Mouse (Mus musculus) midbrain, embryonic 16.5 days (tissue): ENCODE data around the gene Trmt10a. TPM values are rescaled to one million over a fixed set of nuclear protein-coding genes. Genes with fewer than 3 reads are reported as not detected.

ENCODE experiments used
- ATAC-seq: fragments of 200-750 bp; cut with Nextera tagmentation; 2 replicates; pipeline ENCODE4 v1.8.0; 2017; ENCODE audit warnings: moderate TSS enrichment
- H3K27ac ChIP-seq: fragments of 300-500 bp; sonication (generic); 2 replicates; pipeline ENCODE4 v1.5.1; 2014; ENCODE audit warnings: mild to moderate bottlenecking, low read length, mixed read lengths
- H3K27me3 ChIP-seq: fragments of 300-500 bp; sonication (generic); 2 replicates; pipeline ENCODE4 v1.6.1; 2014; ENCODE audit warnings: low read depth, low read length, mixed read lengths; ENCODE audit not compliant: control insufficient read depth, insufficient read depth
- H3K36me3 ChIP-seq: fragments of 300-500 bp; sonication (generic); 2 replicates; pipeline ENCODE4 v1.6.1; 2014; ENCODE audit warnings: mild to moderate bottlenecking, low read length, moderate library complexity, mixed read lengths; ENCODE audit not compliant: control insufficient read depth, insufficient read depth
- H3K4me1 ChIP-seq: fragments of 300-500 bp; sonication (generic); 2 replicates; pipeline ENCODE4 v1.6.1; 2014; ENCODE audit warnings: mild to moderate bottlenecking, low read length, mixed read lengths; ENCODE audit not compliant: control insufficient read depth, insufficient read depth
- H3K4me2 ChIP-seq: fragments of 300-500 bp; sonication (generic); 2 replicates; pipeline ENCODE4 v1.6.1; 2014; ENCODE audit warnings: mild to moderate bottlenecking, low read length, mixed read lengths
- H3K4me3 ChIP-seq: fragments of 300-500 bp; sonication (generic); 2 replicates; pipeline ENCODE4 v1.5.1; 2014; ENCODE audit warnings: low read depth, mild to moderate bottlenecking, low read length, moderate library complexity, mixed read lengths
- H3K9ac ChIP-seq: fragments of 300-500 bp; sonication (generic); 2 replicates; pipeline ENCODE4 v1.6.1; 2014; ENCODE audit warnings: low read depth, low read length, mixed read lengths
- H3K9me3 ChIP-seq: fragments of 300-500 bp; sonication (generic); replicated peaks from 2 replicates; pipeline ENCODE4 v1.6.1; 2014; ENCODE audit warnings: mild to moderate bottlenecking, low read length, mixed read lengths; ENCODE audit not compliant: control insufficient read depth, poor library complexity, severe bottlenecking
- WGBS: fragments of 180-500 bp; shearing (Covaris S2); extraction: QIAGEN DNeasy Blood & Tissue Kit; methylation state at CpG from one replicate; pipeline ENCODE4 v1.1.7; 2014; 5-methylcytosine and 5-hydroxymethylcytosine counted together
- polyA plus RNA-seq: library from polyadenylated mRNA; unstranded; fragments of >200 nt; fragmentation: Nextera tagmentation; extraction: Ambion mirVana; gene quantifications from 2 replicates; pipeline ENCODE4 v1.2.1, GENCODE M21; 2015

The Trmt10a gene
- polyA plus RNA-seq, 1 experiment from 2014 or later, result 7.9 TPM

DNA sequence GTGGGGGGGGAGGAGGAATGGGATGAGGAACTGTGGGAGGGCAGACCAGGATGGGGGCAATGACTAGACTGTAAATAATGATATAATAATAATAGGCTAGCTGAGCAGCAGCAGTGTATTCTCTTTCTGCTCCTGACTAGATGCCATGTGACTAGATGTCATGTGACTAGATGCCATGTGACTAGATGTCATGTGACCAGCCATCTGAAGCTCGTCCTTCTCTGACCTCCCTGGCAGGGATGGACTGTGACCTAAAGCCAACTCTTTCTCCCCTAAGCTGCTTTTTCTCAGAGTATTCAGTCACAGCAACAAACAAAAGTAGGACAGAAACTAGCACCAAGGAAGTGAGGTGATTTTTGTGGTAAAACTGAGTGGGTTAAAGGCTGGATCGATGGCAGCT is 38.8 kb downstream of the Trmt10a start:
- Histone ChIP-seq H3K9ac (no peak overlapping the region), H3K4me2 (no peak overlapping the region), H3K9me3 (no peaks in the 10 kb centered on the region), H3K4me1 (no peaks in the 10 kb centered on the region), H3K27me3 (no peaks in the 10 kb centered on the region), H3K36me3 (no peaks in the 10 kb centered on the region), H3K4me3 (no peak overlapping the region), H3K27ac (no peak overlapping the region)
- 81% methylated on average over 2 of the region's 2 CpGs for whole genome bisulfite sequencing
- ATAC-seq, result no peak

DNA sequence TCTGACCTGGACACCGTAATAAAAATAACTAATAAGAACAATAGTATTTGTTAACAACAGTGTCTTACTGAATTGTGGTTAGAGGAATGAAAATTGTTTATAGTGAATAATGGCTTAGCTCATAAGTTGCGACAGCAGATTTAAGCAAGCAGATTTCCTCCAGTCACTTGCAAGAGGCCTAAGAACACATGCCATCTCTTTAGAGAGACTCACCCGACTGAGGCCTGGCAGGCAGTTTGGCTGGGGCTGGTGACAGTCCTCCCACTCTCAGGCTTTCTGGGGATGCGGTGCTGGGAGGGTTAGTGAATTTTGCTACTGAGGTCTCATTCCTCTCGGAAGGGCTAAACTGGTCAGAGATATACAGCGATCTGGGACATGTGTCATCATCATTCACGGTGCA is 40.1 kb downstream of the Trmt10a start:
- ATAC-seq, result no peak
- H3K9me3 ChIP-seq, result no peaks in the 10 kb centered on the region
- 95% methylated on average over 7 of the region's 7 CpGs for WGBS
- no peaks in the 10 kb centered on the region for H3K4me1 ChIP-seq
- H3K4me2 ChIP-seq, result no peak overlapping the region
- H3K27me3 ChIP-seq, result no peaks in the 10 kb centered on the region
- H3K9ac ChIP-seq, result no peak overlapping the region
- no peak overlapping the region for H3K27ac ChIP-seq
- H3K4me3 ChIP-seq, result no peak overlapping the region
- no peaks in the 10 kb centered on the region for H3K36me3 ChIP-seq

DNA sequence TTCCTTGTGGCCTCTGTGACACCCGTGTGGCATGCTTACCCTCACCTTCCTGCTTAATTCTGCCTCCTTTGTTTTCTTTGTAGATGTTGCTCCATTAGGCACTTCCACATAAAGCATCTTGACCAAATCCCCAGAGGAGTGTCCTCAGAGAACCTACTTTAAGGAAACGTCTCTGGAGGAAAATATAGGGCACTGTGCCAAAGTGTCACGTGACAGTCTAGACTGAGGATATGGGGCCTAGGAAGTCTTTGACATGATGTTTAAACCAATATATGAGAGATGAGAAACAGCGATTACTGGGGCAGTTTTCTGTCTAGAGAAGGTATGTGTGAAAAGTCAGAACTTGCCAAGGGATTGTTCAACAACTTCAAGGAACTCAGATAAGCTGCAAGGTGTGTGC is 42.0 kb downstream of the Trmt10a start:
- Histone ChIP-seq H3K9ac (no peak overlapping the region), H3K27me3 (no peaks in the 10 kb centered on the region), H3K4me1 (no peaks in the 10 kb centered on the region), H3K27ac (no peak overlapping the region), H3K4me3 (no peak overlapping the region), H3K36me3 (no peaks in the 10 kb centered on the region), H3K9me3 (no peaks in the 10 kb centered on the region), H3K4me2 (no peak overlapping the region)
- ATAC-seq, result no peak
- 73% methylated on average over 4 of the region's 4 CpGs for WGBS

DNA sequence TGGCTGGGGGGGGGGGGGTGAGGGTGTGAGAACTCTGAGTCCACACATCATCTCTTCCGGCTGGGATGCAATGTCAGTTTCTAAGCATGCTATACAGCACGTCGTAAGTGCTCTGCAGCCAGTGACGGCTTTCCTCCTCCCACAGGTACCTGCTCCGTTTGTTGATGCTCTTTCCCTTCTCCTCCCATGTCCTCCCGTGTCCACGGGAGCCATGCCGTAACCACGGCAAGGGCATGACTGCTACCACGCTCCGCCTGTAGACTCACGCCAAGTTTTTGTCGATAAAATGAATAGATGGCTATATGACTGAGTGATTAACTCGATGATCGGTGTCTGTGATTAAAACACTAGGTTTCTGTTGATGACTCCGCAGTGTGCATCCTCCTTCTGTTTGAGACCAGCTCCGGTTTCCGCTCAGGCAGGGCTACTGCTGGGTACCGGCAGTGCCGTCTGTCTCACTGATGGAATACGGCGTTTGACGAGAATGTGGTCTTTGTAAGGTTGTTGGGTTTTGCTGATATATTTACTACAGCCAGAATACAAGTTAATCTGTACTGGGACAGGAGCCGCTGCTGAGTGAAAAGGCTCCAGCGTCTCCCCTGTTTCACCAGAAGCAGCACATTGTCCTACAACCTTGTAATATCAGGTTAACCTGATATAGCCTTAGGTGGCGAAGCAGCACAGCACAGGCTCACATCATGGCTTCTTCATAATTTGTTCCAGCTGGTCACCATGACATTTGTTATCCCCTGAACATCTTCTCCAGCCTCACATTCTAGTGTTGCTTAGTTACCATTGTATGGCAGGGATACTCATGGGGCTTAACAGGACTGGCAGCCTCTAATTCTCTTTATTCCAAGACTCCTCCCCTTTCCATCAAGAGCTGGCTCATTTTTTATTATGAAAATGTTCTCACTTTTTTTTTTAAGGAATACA is 43.0 kb downstream of the Trmt10a start:
- peak; percentile 71; the same call in 1 of the 2 replicates for ATAC-seq
- no peak overlapping the region for H3K4me3 ChIP-seq
- no peak overlapping the region for H3K27ac ChIP-seq
- no peak overlapping the region for H3K9ac ChIP-seq
- no peaks in the 10 kb centered on the region for H3K4me1 ChIP-seq
- no peaks in the 10 kb centered on the region for H3K27me3 ChIP-seq
- no peaks in the 10 kb centered on the region for H3K36me3 ChIP-seq
- WGBS, result 79% methylated on average over 26 of the region's 26 CpGs
- no peak overlapping the region for H3K4me2 ChIP-seq
- H3K9me3 ChIP-seq, result no peaks in the 10 kb centered on the region

DNA sequence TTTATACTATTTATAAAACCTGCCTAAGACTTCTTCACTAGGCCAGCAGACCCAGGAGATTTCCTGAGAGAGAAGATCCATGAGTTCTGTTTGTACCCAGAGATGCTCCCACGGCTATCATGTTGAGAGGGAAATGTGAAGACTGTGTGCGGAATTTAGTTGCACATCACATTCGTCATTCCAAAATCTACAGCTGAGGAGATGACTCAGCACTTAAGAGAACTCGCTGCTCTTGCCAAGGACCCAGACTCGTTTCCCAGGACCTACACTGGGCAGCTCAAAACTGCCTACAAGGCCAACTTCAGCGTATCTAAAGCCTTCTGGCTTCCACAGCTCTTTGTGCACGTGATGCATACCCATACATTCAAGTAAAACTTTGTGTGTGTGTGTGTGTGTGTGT is 49.0 kb downstream of the Trmt10a start:
- Histone ChIP-seq H3K4me1 (no peaks in the 10 kb centered on the region), H3K27me3 (no peaks in the 10 kb centered on the region), H3K36me3 (no peaks in the 10 kb centered on the region), H3K4me2 (no peak overlapping the region), H3K9me3 (no peaks in the 10 kb centered on the region), H3K27ac (no peak overlapping the region), H3K9ac (no peak overlapping the region), H3K4me3 (no peak overlapping the region)
- no peak for ATAC-seq
- WGBS, result 87% methylated on average over 7 of the region's 7 CpGs

DNA sequence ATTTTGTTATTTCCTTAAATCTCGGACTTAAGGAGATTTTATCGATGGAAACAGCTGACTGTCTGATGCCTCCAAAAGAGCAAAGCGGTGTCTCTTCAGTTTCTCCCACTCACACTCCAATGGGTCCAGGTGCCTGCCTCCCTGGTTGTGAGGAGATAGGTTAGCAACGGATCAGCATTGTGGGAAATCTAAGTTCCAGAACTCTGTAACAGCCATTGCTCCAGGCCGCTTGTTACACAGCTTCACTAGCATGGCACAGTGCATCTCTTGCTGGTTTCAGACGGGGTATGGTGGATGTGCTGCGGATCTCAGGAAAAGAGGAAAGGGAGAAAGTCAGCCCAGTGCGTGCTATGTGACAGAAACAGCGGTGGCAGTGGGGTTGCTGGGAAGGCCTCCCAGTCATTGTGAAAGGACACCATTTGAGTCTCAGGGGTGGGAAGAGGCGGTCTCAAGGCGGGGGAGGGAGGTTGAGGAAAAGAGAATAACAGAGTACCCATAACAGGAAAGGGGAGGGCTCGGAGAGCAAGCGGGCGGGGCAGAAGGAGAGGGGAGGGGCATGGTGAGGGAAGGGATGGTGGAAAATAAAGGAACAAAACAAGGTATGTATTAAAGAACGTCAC is 50.5 kb downstream of the Trmt10a start, which contains the start of gene 4930579F01Rik:
4930579F01Rik (minus strand) TSS at position 143 of the 620 bp plus-strand sequence.
- H3K36me3 ChIP-seq, result no peaks in the 10 kb centered on the region
- no peak within 1 kb of the TSS for H3K9ac ChIP-seq
- H3K4me3 ChIP-seq, result no peak within 1 kb of the TSS
- no peak within 1 kb of the TSS for H3K4me2 ChIP-seq
- no peaks in the 10 kb centered on the region for H3K9me3 ChIP-seq
- 85% methylated on average over 15 of the region's 15 CpGs for WGBS
- H3K27ac ChIP-seq, result no peak within 1 kb of the TSS
- ATAC-seq, result no peak
- peaks cover 4% of the 10 kb centered on the region; the same call in 1 of the 2 replicates for H3K4me1 ChIP-seq
- no peaks in the 10 kb centered on the region for H3K27me3 ChIP-seq

DNA sequence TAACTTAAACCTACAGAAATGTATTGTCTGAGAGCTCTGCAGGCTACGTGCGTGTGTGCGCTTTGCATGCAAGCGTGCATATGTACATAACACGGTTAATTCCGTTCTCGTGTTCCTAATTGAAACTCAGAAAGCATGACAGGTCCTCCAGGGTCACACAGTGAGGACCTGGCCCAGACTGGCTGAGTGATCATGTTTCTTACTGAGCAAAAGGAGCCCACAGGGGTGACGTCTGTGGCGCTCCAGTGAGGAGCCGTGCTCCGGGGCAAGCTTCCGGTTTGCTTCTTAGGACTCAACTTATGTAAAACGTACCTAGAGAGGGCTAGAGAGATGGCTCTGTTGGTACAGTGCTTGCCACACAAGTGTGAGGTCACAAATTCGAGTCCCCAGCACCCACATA is 53.8 kb downstream of the Trmt10a start:
- no peaks in the 10 kb centered on the region for H3K27me3 ChIP-seq
- ATAC-seq, result no peak
- H3K36me3 ChIP-seq, result no peaks in the 10 kb centered on the region
- H3K27ac ChIP-seq, result no peak overlapping the region
- peaks cover 4% of the 10 kb centered on the region; the same call in 1 of the 2 replicates for H3K4me1 ChIP-seq
- 84% methylated on average over 14 of the region's 14 CpGs for WGBS
- no peak overlapping the region for H3K9ac ChIP-seq
- H3K4me2 ChIP-seq, result no peak overlapping the region
- no peaks in the 10 kb centered on the region for H3K9me3 ChIP-seq
- H3K4me3 ChIP-seq, result no peak overlapping the region

DNA sequence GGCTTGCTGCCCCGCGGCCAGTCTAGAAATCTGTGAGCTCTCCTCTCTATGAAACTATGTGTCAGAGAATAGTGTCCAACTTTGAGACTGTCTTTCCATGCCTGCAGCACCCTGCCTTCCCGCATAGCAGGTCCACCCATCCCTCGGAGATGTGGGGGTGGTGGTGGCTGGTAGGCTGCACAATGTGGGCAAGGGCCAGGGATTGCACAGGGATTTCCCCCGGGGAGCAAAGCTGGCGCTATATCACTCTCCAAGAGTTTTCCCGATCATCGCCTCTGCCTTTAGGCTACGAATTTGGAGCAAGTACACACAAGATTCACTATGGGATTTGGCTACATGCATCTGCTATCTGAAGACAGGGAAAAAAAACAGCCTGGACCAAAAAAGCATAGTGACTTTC is 54.3 kb downstream of the Trmt10a start:
- no peak overlapping the region for H3K9ac ChIP-seq
- no peaks in the 10 kb centered on the region for H3K9me3 ChIP-seq
- peaks cover 4% of the 10 kb centered on the region; the same call in 1 of the 2 replicates for H3K4me1 ChIP-seq
- no peak overlapping the region for H3K4me3 ChIP-seq
- 61% methylated on average over 9 of the region's 9 CpGs for WGBS
- no peaks in the 10 kb centered on the region for H3K27me3 ChIP-seq
- peak overlapping the region; percentile 65; the same call in 1 of the 2 replicates for H3K4me2 ChIP-seq
- ATAC-seq, result 0 out of 2 replicates have a peak, but pooled peaks have one; percentile 19
- H3K27ac ChIP-seq, result no peak overlapping the region
- no peaks in the 10 kb centered on the region for H3K36me3 ChIP-seq
